Mouse (Mus musculus) thymus, adult 2 months (tissue): ENCODE results near the gene Abcd1. TPM values are rescaled to one million over a fixed set of nuclear protein-coding genes. Genes with fewer than 3 reads are reported as not detected.
"Not testable (repeated sequence)": the region's sequence is repeated elsewhere in the genome, so short reads cannot be mapped to it uniquely, and the experiment has no call there.

Source experiments
- DNase-seq: peaks from one replicate; pipeline ENCODE4 v3.0.0; 2021
- H3K27ac ChIP-seq: fragments of 200-500 bp; 2 replicates; pipeline ENCODE4 v1.5.1; 2012; ENCODE audit warnings: low read length, control low read depth; ENCODE audit not compliant: control insufficient read depth, insufficient read depth
- H3K27me3 ChIP-seq: fragments of 200-500 bp; 2 replicates; pipeline ENCODE4 v1.6.1; 2012; ENCODE audit warnings: mild to moderate bottlenecking, low read length, moderate library complexity, mixed read lengths; ENCODE audit not compliant: control insufficient read depth, insufficient read depth
- H3K36me3 ChIP-seq: fragments of 200-500 bp; 2 replicates; pipeline ENCODE4 v1.6.1; 2012; ENCODE audit warnings: mild to moderate bottlenecking, low read length, moderate library complexity; ENCODE audit not compliant: control insufficient read depth, insufficient read depth
- H3K4me1 ChIP-seq: fragments of 200-500 bp; replicated peaks from 2 replicates; pipeline ENCODE4 v1.6.1; 2012; ENCODE audit warnings: low read length; ENCODE audit not compliant: control insufficient read depth, insufficient read depth
- H3K4me3 ChIP-seq: fragments of 200-500 bp; 2 replicates; pipeline ENCODE4 v1.5.1; 2012; ENCODE audit warnings: mild to moderate bottlenecking, low read length, control low read depth, moderate library complexity; ENCODE audit not compliant: control insufficient read depth, insufficient read depth
- CTCF ChIP-seq: fragments of 200-500 bp; IDR thresholded peaks from 2 replicates; pipeline ENCODE4 v1.5.1; 2012; ENCODE audit warnings: mild to moderate bottlenecking, control low read depth, low read length, moderate library complexity, borderline replicate concordance; ENCODE audit not compliant: control insufficient read depth, poor library complexity, insufficient read depth; ENCODE audit errors: extremely low read depth
- POLR2A ChIP-seq: fragments of 200-500 bp; IDR thresholded peaks from 2 replicates; pipeline ENCODE4 v1.6.1; 2012; ENCODE audit warnings: mild to moderate bottlenecking, low read length, control low read depth, moderate library complexity; ENCODE audit not compliant: control insufficient read depth, poor library complexity, insufficient read depth; ENCODE audit errors: extremely low read depth
- WGBS: fragments of 180-500 bp; shearing (Covaris S2); methylation state at CpG from one replicate; pipeline ENCODE4 v1.1.7; 2018; 5-methylcytosine and 5-hydroxymethylcytosine counted together
- polyA plus RNA-seq: library from polyadenylated mRNA; depleted of rRNA; stranded (reverse); fragments of >200 nt; gene quantifications from 2 replicates; pipeline ENCODE4 v1.2.3, GENCODE M21; 2012

The Abcd1 gene
- polyA plus RNA-seq, 1 experiment: 73.8 TPM

DNA sequence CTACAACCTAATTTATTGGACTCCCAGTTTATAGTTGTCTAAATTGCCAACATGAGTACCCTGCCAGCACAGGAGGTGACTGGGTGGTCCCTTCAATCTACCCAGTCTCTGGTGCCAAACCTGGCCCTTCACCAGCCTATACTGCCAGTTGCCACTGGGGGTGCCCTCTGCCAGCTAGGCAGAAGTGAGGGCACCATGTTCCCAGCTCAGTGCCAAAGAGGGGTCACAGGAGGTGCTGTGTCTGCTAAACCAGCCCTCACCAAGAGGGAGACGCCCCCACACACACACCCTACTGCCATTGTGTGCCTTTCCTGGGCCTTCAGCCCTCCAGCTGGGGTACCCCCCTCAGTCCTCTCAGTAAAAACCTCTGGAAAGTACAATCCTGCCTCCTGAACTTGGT is 21.8 kb downstream of the Abcd1 start:
- H3K4me1 ChIP-seq: no peaks in the 10 kb centered on the region
- DNase-seq: no peak
- WGBS: 78% methylated on average over 1 of the region's 1 CpGs
- no peaks in the 10 kb centered on the region for H3K36me3 ChIP-seq
- H3K27ac ChIP-seq: no peak overlapping the region
- no peak overlapping the region for H3K4me3 ChIP-seq
- no peak for TF ChIP-seq CTCF
- TF ChIP-seq POLR2A: no peak
- no peaks in the 10 kb centered on the region for H3K27me3 ChIP-seq

DNA sequence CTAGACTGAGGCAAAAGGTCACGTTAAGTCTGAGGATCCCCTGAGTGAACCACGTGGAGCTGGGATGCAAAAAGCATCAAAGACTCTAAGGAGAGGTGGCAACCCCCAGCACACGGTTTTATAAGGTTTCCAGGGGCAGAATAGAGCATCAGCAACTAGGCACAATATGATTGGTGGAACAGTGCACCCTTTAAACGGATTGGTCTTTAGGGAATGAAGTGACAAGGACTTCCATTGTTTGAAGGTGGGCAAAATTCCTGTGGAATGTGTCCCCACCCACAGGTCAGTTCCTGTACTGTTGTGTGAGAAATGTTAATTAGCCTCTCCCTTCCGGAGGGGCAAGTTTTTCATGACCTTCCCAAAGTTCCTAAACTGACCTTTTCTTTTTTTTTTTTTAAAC is 22.8 kb downstream of the Abcd1 start:
- Histone ChIP-seq H3K4me3 (no peak overlapping the region), H3K36me3 (no peaks in the 10 kb centered on the region), H3K4me1 (no peaks in the 10 kb centered on the region), H3K27me3 (no peaks in the 10 kb centered on the region), H3K27ac (no peak overlapping the region)
- TF ChIP-seq POLR2A (no peak), CTCF (no peak)
- WGBS: 75% methylated on average over 5 of the region's 5 CpGs
- no peak for DNase-seq

DNA sequence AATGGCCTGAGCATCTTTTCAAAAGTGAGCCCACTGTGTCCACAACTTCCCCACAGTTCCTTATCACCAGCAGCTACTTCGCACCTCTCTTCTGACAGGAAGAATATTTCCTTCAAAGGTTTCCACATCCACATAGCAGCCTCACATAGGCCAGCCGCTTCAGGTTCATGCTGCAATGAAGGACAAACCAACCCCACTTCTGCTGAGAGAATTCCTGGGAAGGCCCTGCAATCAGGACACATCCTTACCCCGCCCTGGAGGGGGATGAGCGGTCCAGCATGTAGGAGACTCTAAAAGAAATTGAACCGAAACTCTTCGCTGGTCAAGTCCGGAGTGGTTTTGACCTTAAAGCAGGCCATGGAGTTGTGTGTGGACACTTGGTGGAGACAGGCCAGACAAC is 23.4 kb downstream of the Abcd1 start:
- H3K4me3 ChIP-seq, H3K27me3 ChIP-seq, H3K36me3 ChIP-seq, DNase-seq, H3K27ac ChIP-seq, H3K4me1 ChIP-seq: not testable (repeated sequence)
- WGBS: 94% methylated on average over 7 of the region's 7 CpGs

DNA sequence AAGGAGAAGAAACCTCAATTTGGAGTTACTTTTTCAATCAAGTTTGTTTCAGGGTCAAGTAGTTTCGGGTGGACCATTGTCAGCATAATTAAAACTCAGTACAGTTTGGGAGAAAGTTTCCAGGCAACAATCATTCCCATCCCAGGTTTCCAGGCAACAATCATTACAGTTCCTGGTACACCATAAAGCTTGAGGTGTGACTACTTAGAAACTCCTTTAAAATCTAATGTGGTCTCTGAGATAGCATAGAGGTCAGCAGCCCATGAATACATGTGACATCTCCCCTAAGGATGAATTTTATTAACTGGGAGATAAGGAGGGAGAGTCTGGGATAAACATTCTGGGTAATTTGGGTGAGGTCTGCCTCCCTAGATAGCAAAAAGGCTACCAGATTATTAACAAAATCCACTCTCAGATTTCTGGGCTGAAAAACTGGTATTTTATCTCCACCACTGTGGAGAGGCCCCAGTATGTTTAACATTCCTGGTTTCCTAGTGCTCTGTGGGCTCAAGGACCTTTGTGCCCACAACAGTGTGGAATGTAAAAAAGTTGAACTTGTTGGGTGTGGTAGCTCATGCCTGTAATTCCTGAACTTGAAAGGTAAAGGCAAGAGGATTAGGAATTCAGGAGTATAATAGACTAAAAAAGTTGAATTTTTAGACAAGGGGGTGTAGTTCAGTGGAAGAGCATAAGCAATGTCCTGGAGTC is 28.5 kb downstream of the Abcd1 start:
- TF ChIP-seq POLR2A (no peak), CTCF (no peak)
- no peaks in the 10 kb centered on the region for H3K36me3 ChIP-seq
- no peak overlapping the region for H3K4me3 ChIP-seq
- DNase-seq: no peak
- no peak overlapping the region for H3K27ac ChIP-seq
- 100% methylated on average over 1 of the region's 1 CpGs for WGBS
- no peaks in the 10 kb centered on the region for H3K4me1 ChIP-seq
- no peaks in the 10 kb centered on the region for H3K27me3 ChIP-seq

DNA sequence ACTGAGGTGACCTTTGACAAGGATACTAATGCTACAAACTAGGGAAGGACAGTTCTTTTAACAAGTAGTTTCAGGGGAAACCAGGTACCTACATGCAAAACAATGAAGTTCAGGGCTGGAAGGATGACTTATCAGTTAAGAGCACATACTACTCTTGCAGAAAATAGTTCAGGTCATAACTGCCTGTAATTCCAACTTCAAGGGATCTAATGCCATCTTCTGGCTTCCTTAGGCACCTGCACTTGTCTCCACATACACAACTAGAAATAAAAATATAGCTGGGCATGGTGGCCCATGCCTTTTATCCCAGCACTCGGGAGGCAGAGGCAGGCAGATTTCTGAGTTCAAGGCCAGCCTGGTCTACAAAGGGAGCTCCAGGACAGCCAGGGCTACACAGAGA is 32.6 kb downstream of the Abcd1 start:
- H3K27ac ChIP-seq: no peak overlapping the region
- WGBS: 100% methylated on average over 1 of the region's 1 CpGs
- TF ChIP-seq POLR2A: no peak
- TF ChIP-seq CTCF: no peak
- DNase-seq: no peak
- H3K4me1 ChIP-seq: no peaks in the 10 kb centered on the region
- H3K36me3 ChIP-seq: no peaks in the 10 kb centered on the region
- no peaks in the 10 kb centered on the region for H3K27me3 ChIP-seq
- H3K4me3 ChIP-seq: no peak overlapping the region

DNA sequence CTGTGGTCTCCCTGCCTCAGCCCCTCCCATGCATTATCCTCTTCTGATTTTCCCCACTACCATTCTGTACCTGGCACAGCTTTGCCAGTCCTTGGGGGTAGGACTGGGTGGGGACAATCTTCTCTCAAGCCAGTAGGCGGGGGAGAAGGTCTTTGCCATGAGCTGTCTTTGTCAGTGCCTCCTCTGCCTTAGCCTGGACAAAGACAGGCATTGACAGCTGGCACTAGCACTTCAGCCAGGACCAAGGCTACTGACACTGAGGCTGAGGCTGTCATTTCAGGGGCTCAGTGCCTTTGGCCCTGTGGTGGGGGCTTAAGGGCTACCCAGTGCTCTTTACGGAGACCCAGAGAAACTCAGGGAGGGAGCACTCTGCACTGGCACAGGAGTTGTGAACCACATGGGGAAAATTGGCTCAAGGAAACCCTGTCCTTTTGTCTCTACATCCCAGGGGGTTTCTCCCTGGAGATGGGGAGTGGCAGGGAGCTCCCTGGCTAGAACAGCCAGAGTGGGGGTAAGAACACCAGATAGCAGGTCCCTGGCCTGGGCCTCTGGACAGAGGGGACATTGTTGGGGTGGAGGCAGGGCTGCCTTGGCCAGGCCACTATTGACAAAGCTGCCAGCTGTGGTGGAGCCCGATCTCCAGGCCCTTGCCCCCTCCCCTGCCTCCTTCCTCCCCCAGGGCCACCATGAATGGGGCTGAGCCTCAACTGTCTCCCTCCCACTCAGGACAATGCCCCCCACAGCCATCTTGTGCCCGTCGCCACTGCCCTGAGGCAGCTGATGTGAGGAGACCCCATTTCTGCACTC is 40.1 kb downstream of the Abcd1 start, which contains the start of gene Plxnb3:
Gene Plxnb3, plus strand, starts transcription at position 757 of the 807 bp plus-strand sequence.
- WGBS: 97% methylated on average over 4 of the region's 5 CpGs
- DNase-seq: no peak

More for the DNA sequence above, 40.1 kb downstream of the Abcd1 start, which contains the start of gene Plxnb3:
- H3K27me3 ChIP-seq: no peaks in the 10 kb centered on the region
- H3K4me3 ChIP-seq: no peak within 1 kb of the TSS
- H3K36me3 ChIP-seq: no peaks in the 10 kb centered on the region
- TF ChIP-seq POLR2A: no peak
- TF ChIP-seq CTCF: no peak
- H3K4me1 ChIP-seq: no peaks in the 10 kb centered on the region
- H3K27ac ChIP-seq: no peak within 1 kb of the TSS
